Mouse (Mus musculus): ENCODE data around the gene Prl8a2.

Gene Prl8a2

GRCm38 (mm10) chr13:27345373-27345772 is at the start of gene Prl8a2:
Prl8a2 (plus strand) TSS chr13:27345673.
- no peak for DNase-seq (ENCODE audit: low spot score in 2 of 2)

GRCm38 (mm10) chr13:27312334-27313225 is 32.9 kb upstream of the Prl8a2 start, which contains the start of gene Prl6a1:
Prl6a1 (plus strand) TSS chr13:27312627.
- DNase-seq (ENCODE audit: low spot score in 2 of 2): no peak

GRCm38 (mm10) chr13:27334989-27335388 is 10.5 kb upstream of the Prl8a2 start:
- DNase-seq (ENCODE audit: low spot score in 2 of 2): no peak

GRCm38 (mm10) chr13:27342733-27343275 is 2.7 kb upstream of the Prl8a2 start:
- DNase-seq (ENCODE audit: low spot score in 2 of 2): no peak

- DNase-seq (ENCODE audit: low spot score in 2 of 2): no peak
Observed at GRCm38 (mm10) chr13:27390746-27391145, 45.3 kb downstream of the Prl8a2 start, which contains the start of gene Prl2b1. Prl2b1 (minus strand) TSS chr13:27390846.

GRCm38 (mm10) chr13:27399061-27399724 is 53.7 kb downstream of the Prl8a2 start:
- DNase-seq (ENCODE audit: low spot score in 2 of 2): no peak

All from urinary bladder, postnatal 4 days (tissue).